Mouse (Mus musculus) lung, postnatal 14 days (tissue): ENCODE data around the gene Fxyd4.

Source experiments
- DNase-seq: peaks from one replicate; pipeline ENCODE4 v3.0.0; 2021

Gene Fxyd4

GRCm38 (mm10) chr6:117890257-117890656 lies 47.2 kb downstream of the Fxyd4 start:
- DNase-seq = no peak

GRCm38 (mm10) chr6:117888642-117889096 lies 48.8 kb downstream of the Fxyd4 start:
- no peak for DNase-seq

GRCm38 (mm10) chr6:117888032-117888431 lies 49.5 kb downstream of the Fxyd4 start:
- no peak for DNase-seq

DNA sequence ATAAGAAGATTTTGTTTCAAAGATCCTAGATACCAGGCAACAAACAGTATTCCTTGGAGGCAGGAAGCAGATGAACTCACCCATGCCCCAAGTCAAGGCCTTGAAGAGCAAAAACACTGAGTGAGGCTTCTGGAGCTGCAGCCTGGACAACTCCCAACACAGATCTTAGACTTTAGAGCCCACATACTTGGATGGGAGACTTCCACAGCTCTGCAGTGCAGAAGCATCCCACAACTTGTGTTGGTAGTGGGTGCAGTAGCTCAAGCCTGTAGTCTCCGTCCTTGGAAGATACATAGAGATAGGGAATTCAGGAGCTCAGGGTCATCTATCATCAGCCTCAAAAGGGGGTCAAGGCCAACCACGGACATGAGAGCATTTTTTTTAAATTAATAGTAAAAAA lies 51.5 kb downstream of the Fxyd4 start:
- no peak for DNase-seq
